Mouse (Mus musculus) cerebellum, adult 2 months (tissue): ENCODE measurements around the gene Gm28539.

Experiments used
- CTCF ChIP-seq: fragments of 200-500 bp; IDR thresholded peaks from 2 replicates; pipeline ENCODE4 v1.5.1; 2011; ENCODE audit warnings: low read depth, mild to moderate bottlenecking, control low read depth, low read length, moderate library complexity, borderline replicate concordance; ENCODE audit not compliant: insufficient read depth
- POLR2A ChIP-seq: fragments of 200-500 bp; IDR thresholded peaks from 2 replicates; pipeline ENCODE4 v1.6.1; 2011; ENCODE audit warnings: low read length, control low read depth, borderline replicate concordance; ENCODE audit not compliant: insufficient read depth

GRCm38 (mm10) chr16:18950351-18950750, 114.0 kb downstream of the Gm28539 start:
- TF ChIP-seq POLR2A, result no peak
- TF ChIP-seq CTCF, result no peak
